In the genomic region with DNA sequence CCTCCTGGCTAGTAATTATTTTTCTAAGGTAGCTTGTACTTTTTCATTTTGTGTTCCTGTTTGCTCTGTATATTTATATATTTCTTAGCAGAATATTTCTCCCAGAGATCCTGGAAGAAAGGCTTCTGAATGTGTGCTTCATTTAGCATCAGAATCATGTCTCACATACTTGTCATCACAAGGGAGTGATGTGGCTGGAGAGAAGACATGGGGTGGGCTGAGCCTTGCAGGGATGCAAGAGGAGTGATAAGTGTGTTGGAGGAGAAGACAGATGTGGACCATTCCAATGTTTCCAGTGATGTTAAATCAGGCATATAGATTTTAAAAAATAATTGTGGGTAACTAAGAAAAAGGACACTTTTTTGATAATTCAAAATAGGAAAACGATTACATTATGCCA, we compare ENCODE assay signal across 17 mouse cellular contexts. TPM values are rescaled to one million over a fixed set of nuclear protein-coding genes. Genes with fewer than 3 reads are reported as not detected.
"Had no signal": no experiment of that assay in that cellular context is flagged by ENCODE, and none has a peak within 500 bp of the region (broad histone marks: within the 10 kb centered on the region; RNA-seq: fewer than 3 reads in every experiment).

No protein-coding gene starts in this region.

- H3K27me3 ChIP-seq: neural tube, embryonic 15.5 days; stomach, embryonic 15.5 days had no signal

- H3K36me3 ChIP-seq: neural tube, embryonic 15.5 days; stomach, embryonic 15.5 days had no signal

- DNase-seq: retina, postnatal 1 day; right cerebral cortex, adult 18-20 months; right cerebral cortex, postnatal 14 days; right cerebral cortex, postnatal 25 days; right cerebral cortex, postnatal 4 days; spleen, adult 18-20 months; thymus, adult 18-20 months; thymus, adult 2 months; thymus, postnatal 14 days; thymus, postnatal 25 days; thymus, postnatal 36 days; thymus, postnatal 4 days had no signal

- H3K9me3 ChIP-seq: neural tube, embryonic 15.5 days; stomach, embryonic 15.5 days had no signal

- H3K4me2 ChIP-seq: neural tube, embryonic 15.5 days; stomach, embryonic 15.5 days had no signal

- H3K4me3 ChIP-seq: neural tube, embryonic 15.5 days; stomach, embryonic 15.5 days had no signal

- H3K27ac ChIP-seq: neural tube, embryonic 15.5 days; stomach, embryonic 15.5 days; stomach, postnatal 0 days had no signal

- H3K4me1 ChIP-seq: neural tube, embryonic 15.5 days; stomach, embryonic 15.5 days had no signal

- H3K9ac ChIP-seq: neural tube, embryonic 15.5 days; stomach, embryonic 15.5 days had no signal

RNA-seq across cellular contexts. Expression of a gene that starts 30.6 kb away (rescaled TPM):
- total RNA-seq: neutrophil, adult 5-6 weeks had no signal
- polyA plus RNA-seq: spleen, adult 2 months had no signal
